Comparison of ENCODE assay signal across 13 mouse cellular contexts in the genomic region with DNA sequence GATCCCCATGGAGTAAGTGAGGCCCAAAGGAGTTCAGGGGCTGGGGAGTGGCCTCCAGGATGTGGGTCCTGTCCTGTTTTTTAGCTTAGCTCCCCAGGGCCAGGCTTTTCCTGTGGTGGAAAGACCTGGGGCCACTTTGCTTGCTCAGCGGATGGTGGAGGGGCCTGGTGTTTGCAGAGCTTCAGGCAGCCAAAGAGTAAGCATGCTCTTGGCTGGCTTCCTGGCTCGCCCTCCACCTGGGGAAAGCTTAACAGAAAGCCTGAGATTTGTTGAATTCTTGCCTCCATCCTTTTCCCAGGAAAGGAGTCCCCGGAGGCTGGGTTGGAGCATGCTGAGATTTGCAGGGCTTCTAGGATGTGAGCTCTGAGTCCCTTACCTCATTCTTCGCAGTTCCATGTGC. TPM values are rescaled to one million over a fixed set of nuclear protein-coding genes. Genes with fewer than 3 reads are reported as not detected.
DNase-seq lines count a peak whose midpoint lies in the region; ATAC-seq and TF ChIP-seq lines count a peak whose summit lies in the region.
"Had no signal": no experiment of that assay in that cellular context is flagged by ENCODE, and none has a peak within 500 bp of the region (broad histone marks: within the 10 kb centered on the region; RNA-seq: fewer than 3 reads in every experiment).

No protein-coding gene starts in this region.

- no peak overlapping the region for H3K4me2 ChIP-seq in heart, embryonic 13.5 days
- H3K4me2 ChIP-seq in midbrain, embryonic 15.5 days: no peak overlapping the region

- no peaks in the 10 kb centered on the region for H3K27me3 ChIP-seq in heart, embryonic 13.5 days (replicated peaks)
- H3K27me3 ChIP-seq in midbrain, embryonic 10.5 days (ENCODE audit: low read depth, poor library complexity, severe bottlenecking): 0 out of 2 replicates have a peak, but pooled peaks cover 7% of the 10 kb centered on the region
- H3K27me3 ChIP-seq in midbrain, embryonic 15.5 days (replicated peaks): peaks cover 3% of the 10 kb centered on the region; the same call in 1 of the 2 replicates
- no peaks in the 10 kb centered on the region for H3K27me3 ChIP-seq in liver, adult 2 months (ENCODE audit: control insufficient read depth, insufficient read depth, low read length)

- H3K79me2 ChIP-seq in liver, adult 2 months (ENCODE audit: control insufficient read depth, insufficient read depth, low read length): no peaks in the 10 kb centered on the region

- H3K4me1 ChIP-seq in heart, embryonic 13.5 days: peaks cover 73% of the 10 kb centered on the region
- H3K4me1 ChIP-seq in midbrain, embryonic 10.5 days: peaks cover 59% of the 10 kb centered on the region
- peaks cover 24% of the 10 kb centered on the region for H3K4me1 ChIP-seq in midbrain, embryonic 15.5 days
- H3K4me1 ChIP-seq in liver, adult 2 months (ENCODE audit: control insufficient read depth, insufficient read depth, low read length): peaks cover 12% of the 10 kb centered on the region

- peak overlapping the region; percentile 89 for H3K9ac ChIP-seq in heart, embryonic 13.5 days
- no peak overlapping the region for H3K9ac ChIP-seq in midbrain, embryonic 15.5 days
- no peak overlapping the region for H3K9ac ChIP-seq in liver, adult 2 months (ENCODE audit: low read depth, low read length)

- ATAC-seq in heart, embryonic 13.5 days (ENCODE audit: extremely low read depth, insufficient number of reproducible peaks, low FRiP score, low TSS enrichment): no peak
- no peak for ATAC-seq in midbrain, embryonic 15.5 days (replicated peaks)
- ATAC-seq in activated CD4-positive, CD25-positive, alpha-beta regulatory T cell, adult 4 months: no peak

- no peak for DNase-seq in heart, postnatal 36 days
- no peak for DNase-seq in midbrain, embryonic 10.5 days (ENCODE audit: low spot score)
- DNase-seq in liver, adult 2 months (ENCODE audit: extremely low read depth, low read depth, low spot score): peak; percentile 19
- no peak for DNase-seq in frontal cortex, postnatal 25 days (ENCODE audit: low spot score in 2 of 2)
- DNase-seq in spleen, postnatal 4 days (ENCODE audit: low spot score in 2 of 2): no peak
- DNase-seq: cerebellum, adult 2 months; gastrocnemius, postnatal 25 days; kidney, adult 11 months; right cerebral cortex, postnatal 14 days had no signal

- peak overlapping the region; percentile 96 for H3K27ac ChIP-seq in heart, embryonic 13.5 days (replicated peaks)
- H3K27ac ChIP-seq in midbrain, embryonic 10.5 days (replicated peaks): 0 out of 2 replicates have a peak overlapping the region, but pooled peaks have one; percentile 11
- H3K27ac ChIP-seq in midbrain, embryonic 15.5 days: no peak overlapping the region
- H3K27ac ChIP-seq in liver, adult 2 months (replicated peaks; ENCODE audit: insufficient read depth, low read depth, low read length): peak overlapping the region; percentile 63

- no peak for TF ChIP-seq CTCF in liver, adult 2 months (IDR thresholded peaks at IDR 0.05; ENCODE audit: low read depth, low read length)

- intact Hi-C loops in heart, postnatal 36 days (cut with DNase I): loop anchor here (5.0 kb wide), 1 partner anchor 137 kb away; no protein-coding TSS in a partner anchor

- H3K9me3 ChIP-seq in heart, embryonic 13.5 days: no peaks in the 10 kb centered on the region
- no peaks in the 10 kb centered on the region for H3K9me3 ChIP-seq in midbrain, embryonic 10.5 days (replicated peaks)
- H3K9me3 ChIP-seq in midbrain, embryonic 15.5 days: no peaks in the 10 kb centered on the region

- 77% methylated on average over 4 of the region's 4 CpGs for WGBS in heart, embryonic 13.5 days
- 90% methylated on average over 4 of the region's 4 CpGs for WGBS in midbrain, embryonic 10.5 days
- whole genome bisulfite sequencing in midbrain, embryonic 15.5 days: 81% methylated on average over 4 of the region's 4 CpGs
- WGBS in liver, adult 2 months: 42% methylated on average over 4 of the region's 4 CpGs

- no peak for TF ChIP-seq POLR2A in liver, adult 2 months (IDR thresholded peaks at IDR 0.05; ENCODE audit: extremely low read depth, insufficient read depth, low read length)

- H3K36me3 ChIP-seq in heart, embryonic 13.5 days: peaks cover 18% of the 10 kb centered on the region
- peaks cover 32% of the 10 kb centered on the region for H3K36me3 ChIP-seq in midbrain, embryonic 10.5 days
- H3K36me3 ChIP-seq in midbrain, embryonic 15.5 days (replicated peaks): no peaks in the 10 kb centered on the region
- no peaks in the 10 kb centered on the region for H3K36me3 ChIP-seq in liver, adult 2 months (ENCODE audit: control insufficient read depth, insufficient read depth, low read length)

- H3K4me3 ChIP-seq in heart, embryonic 13.5 days: no peak overlapping the region
- no peak overlapping the region for H3K4me3 ChIP-seq in midbrain, embryonic 10.5 days
- H3K4me3 ChIP-seq in midbrain, embryonic 15.5 days: no peak overlapping the region
- H3K4me3 ChIP-seq in liver, adult 2 months (ENCODE audit: insufficient read depth, low read depth, low read length): no peak overlapping the region
- H3K4me3 ChIP-seq: erythroblast, embryonic 14.5 days had no signal

RNA-seq across cellular contexts. Expression of a gene that starts 2.6 kb away (rescaled TPM):
- 15.6 and 17.7 TPM in 2 replicates for polyA plus RNA-seq in heart, embryonic 13.5 days (2015; fragmentation: Nextera tagmentation; extraction: Ambion mirVana)
- total RNA-seq in heart, postnatal 36 days (2021): 10 to 100 TPM; 12.8 to 13.1 TPM
- polyA plus RNA-seq in midbrain, embryonic 10.5 days (2016; fragmentation: Nextera tagmentation; extraction: Ambion mirVana): 15.8 and 20.3 TPM in 2 replicates
- 22.4 and 24.0 TPM in 2 replicates for polyA plus RNA-seq in midbrain, embryonic 15.5 days (2015; fragmentation: Nextera tagmentation; extraction: Ambion mirVana)
- 45.0 and 54.8 TPM in 2 replicates for total RNA-seq in liver, adult 2 months (2014; rRNA removed)
- 7.6 and 9.0 TPM in 2 replicates for polyA plus RNA-seq in liver, adult 2 months (2012; rRNA removed)
- polyA plus RNA-seq in activated CD4-positive, CD25-positive, alpha-beta regulatory T cell, adult 4 months (2017; shearing (Covaris generic)): 10 to 100 TPM; 10.2 to 31.9 TPM

RNA-seq across cellular contexts. Expression of a gene that starts 36.5 kb away (rescaled TPM):
- polyA plus RNA-seq in heart, embryonic 13.5 days (2015; fragmentation: Nextera tagmentation; extraction: Ambion mirVana): 4.0 and 5.4 TPM in 2 replicates
- under 1 TPM; 0.61 to 0.68 TPM for total RNA-seq in heart, postnatal 36 days (2021)
- 1.9 TPM in 2 replicates for polyA plus RNA-seq in midbrain, embryonic 10.5 days (2016; fragmentation: Nextera tagmentation; extraction: Ambion mirVana)
- 1.6 TPM in 2 replicates for polyA plus RNA-seq in midbrain, embryonic 15.5 days (2015; fragmentation: Nextera tagmentation; extraction: Ambion mirVana)
- 6.4 TPM in 1 of 2 replicates, not detected in the other for total RNA-seq in liver, adult 2 months (2014; rRNA removed)
- not detected in 2 replicates for polyA plus RNA-seq in liver, adult 2 months (2012; rRNA removed)
- polyA plus RNA-seq in activated CD4-positive, CD25-positive, alpha-beta regulatory T cell, adult 4 months (2017; shearing (Covaris generic)): 1 to 10 TPM; 2.8 to 3.0 TPM
- polyA plus RNA-seq: erythroblast, embryonic 14.5 days had no signal
